Mouse (Mus musculus) forebrain, embryonic 11.5 days (tissue): ENCODE measurements around the gene Gm28047. TPM values are rescaled to one million over a fixed set of nuclear protein-coding genes. Genes with fewer than 3 reads are reported as not detected.
A peak's percentile ranks its signal among the peaks of the same experiment; 100 is the strongest.
"Not testable (repeated sequence)": the region's sequence is repeated elsewhere in the genome, so short reads cannot be mapped to it uniquely, and the experiment has no call there.

ENCODE experiments used
- ATAC-seq: fragments of 200-750 bp; cut with Nextera tagmentation; replicated peaks from 2 replicates; pipeline ENCODE4 v1.8.0; 2017; ENCODE audit warnings: moderate TSS enrichment; ENCODE audit not compliant: low FRiP score
- DNase-seq: peaks from one replicate; pipeline ENCODE4 v3.0.0-alpha.2; 2017; ENCODE audit warnings: low spot score
- H3K27ac ChIP-seq: fragments of 300-500 bp; sonication (generic); 2 replicates; pipeline ENCODE4 v1.5.1; 2014; ENCODE audit warnings: low read depth, low read length
- H3K27me3 ChIP-seq: fragments of 300-500 bp; sonication (generic); 2 replicates; pipeline ENCODE4 v1.6.1; 2014; ENCODE audit warnings: mild to moderate bottlenecking, low read length, mixed read lengths; ENCODE audit not compliant: control insufficient read depth, insufficient read depth
- H3K36me3 ChIP-seq: fragments of 300-500 bp; sonication (generic); 2 replicates; pipeline ENCODE4 v1.6.1; 2014; ENCODE audit warnings: mild to moderate bottlenecking, low read length, moderate library complexity, mixed read lengths; ENCODE audit not compliant: control insufficient read depth, insufficient read depth
- H3K4me1 ChIP-seq: fragments of 300-500 bp; sonication (generic); replicated peaks from 2 replicates; pipeline ENCODE4 v1.6.1; 2014; ENCODE audit warnings: low read length, mixed read lengths; ENCODE audit not compliant: control insufficient read depth, insufficient read depth
- H3K4me2 ChIP-seq: fragments of 300-500 bp; sonication (generic); 2 replicates; pipeline ENCODE4 v1.6.1; 2014; ENCODE audit warnings: low read depth, mild to moderate bottlenecking, low read length, moderate library complexity, mixed read lengths; ENCODE audit not compliant: severe bottlenecking
- H3K4me3 ChIP-seq: fragments of 300-500 bp; sonication (generic); 2 replicates; pipeline ENCODE4 v1.5.1; 2014; ENCODE audit warnings: low read depth, low read length
- H3K9ac ChIP-seq: fragments of 300-500 bp; sonication (generic); 2 replicates; pipeline ENCODE4 v1.6.1; 2014; ENCODE audit warnings: low read length
- H3K9me3 ChIP-seq: fragments of 300-500 bp; sonication (generic); 2 replicates; pipeline ENCODE4 v1.6.1; 2016; ENCODE audit warnings: low read length, mixed read lengths; ENCODE audit not compliant: control insufficient read depth
- WGBS: fragments of 180-500 bp; shearing (Covaris S2); extraction: QIAGEN DNeasy Blood & Tissue Kit; methylation state at CpG from one replicate; pipeline ENCODE4 v1.1.7; 2014; 5-methylcytosine and 5-hydroxymethylcytosine counted together
- polyA plus RNA-seq: library from polyadenylated mRNA; unstranded; fragments of >200 nt; fragmentation: Nextera tagmentation; extraction: Ambion mirVana; gene quantifications from 2 replicates; pipeline ENCODE4 v1.2.1, GENCODE M21; 2014

The Gm28047 gene
- polyA plus RNA-seq, 1 experiment from 2014 or later, result 0.37 TPM

GRCm38 (mm10) chr15:102665494-102665893 lies 40.6 kb upstream of the Gm28047 start:
- ATAC-seq, result no peak
- H3K4me2 ChIP-seq, result no peak overlapping the region
- H3K4me1 ChIP-seq, result peaks cover 6% of the 10 kb centered on the region; the same call in 1 of the 2 replicates
- no peak overlapping the region for H3K4me3 ChIP-seq
- H3K9me3 ChIP-seq, result no peaks in the 10 kb centered on the region
- H3K9ac ChIP-seq, result no peak overlapping the region
- peaks cover 11% of the 10 kb centered on the region for H3K36me3 ChIP-seq
- WGBS, result 57% methylated on average over 4 of the region's 4 CpGs
- peak; percentile 71 for DNase-seq
- H3K27ac ChIP-seq, result no peak overlapping the region
- no peaks in the 10 kb centered on the region for H3K27me3 ChIP-seq

GRCm38 (mm10) chr15:102663825-102664224 lies 39.0 kb upstream of the Gm28047 start:
- H3K27me3 ChIP-seq, result no peaks in the 10 kb centered on the region
- 92% methylated on average over 8 of the region's 8 CpGs for WGBS
- H3K4me3 ChIP-seq, result no peak overlapping the region
- no peaks in the 10 kb centered on the region for H3K9me3 ChIP-seq
- ATAC-seq (no peak), DNase-seq (no peak)
- H3K4me2 ChIP-seq, result no peak overlapping the region
- H3K27ac ChIP-seq, result no peak overlapping the region
- H3K9ac ChIP-seq, result no peak overlapping the region
- H3K4me1 ChIP-seq, result no peaks in the 10 kb centered on the region
- peaks cover 11% of the 10 kb centered on the region for H3K36me3 ChIP-seq

GRCm38 (mm10) chr15:102662601-102663000 lies 37.7 kb upstream of the Gm28047 start:
- WGBS, result no CpG with 5 or more reads among the region's 2 CpGs
- H3K4me2 ChIP-seq, H3K9me3 ChIP-seq, ATAC-seq, H3K4me3 ChIP-seq, H3K27ac ChIP-seq, DNase-seq, H3K4me1 ChIP-seq, H3K27me3 ChIP-seq, H3K9ac ChIP-seq: not testable (repeated sequence)
- H3K36me3 ChIP-seq, result peaks cover 11% of the 10 kb centered on the region

- Histone ChIP-seq H3K9me3 (no peaks in the 10 kb centered on the region), H3K4me3 (no peak overlapping the region), H3K9ac (no peak overlapping the region), H3K36me3 (peaks cover 4% of the 10 kb centered on the region; the same call in 1 of the 2 replicates), H3K27me3 (no peaks in the 10 kb centered on the region), H3K27ac (no peak overlapping the region), H3K4me2 (no peak overlapping the region), H3K4me1 (no peaks in the 10 kb centered on the region)
- no peak for DNase-seq
- WGBS, result 84% methylated on average over 3 of the region's 3 CpGs
- ATAC-seq, result no peak
Observed at GRCm38 (mm10) chr15:102657926-102658381, 33.1 kb upstream of the Gm28047 start.

- no peaks in the 10 kb centered on the region for H3K4me1 ChIP-seq
- H3K27me3 ChIP-seq, result no peaks in the 10 kb centered on the region
- no peak overlapping the region for H3K4me3 ChIP-seq
- DNase-seq, result no peak
- no peak for ATAC-seq
- H3K27ac ChIP-seq, result no peak overlapping the region
- H3K4me2 ChIP-seq, result no peak overlapping the region
- WGBS, result 32% methylated on average over 4 of the region's 4 CpGs
- H3K9me3 ChIP-seq, result no peaks in the 10 kb centered on the region
- H3K9ac ChIP-seq, result no peak overlapping the region
- H3K36me3 ChIP-seq, result no peaks in the 10 kb centered on the region; the same call in 1 of the 2 replicates
Observed at GRCm38 (mm10) chr15:102656658-102657057, 31.8 kb upstream of the Gm28047 start.

GRCm38 (mm10) chr15:102651928-102652660 lies 27.2 kb upstream of the Gm28047 start:
- not testable (repeated sequence) for H3K9ac ChIP-seq, H3K4me3 ChIP-seq, H3K4me1 ChIP-seq, H3K27me3 ChIP-seq, H3K36me3 ChIP-seq, H3K9me3 ChIP-seq, ATAC-seq, H3K4me2 ChIP-seq, H3K27ac ChIP-seq, DNase-seq
- WGBS, result 91% methylated on average over 8 of the region's 9 CpGs

- H3K4me2 ChIP-seq, result no peak overlapping the region
Observed at GRCm38 (mm10) chr15:102651107-102651506, 26.2 kb upstream of the Gm28047 start.

GRCm38 (mm10) chr15:102635817-102636216 lies 10.9 kb upstream of the Gm28047 start:
- Histone ChIP-seq H3K36me3 (no peaks in the 10 kb centered on the region), H3K9ac (no peak overlapping the region), H3K4me3 (no peak overlapping the region), H3K4me1 (no peaks in the 10 kb centered on the region), H3K4me2 (no peak overlapping the region), H3K27me3 (no peaks in the 10 kb centered on the region), H3K27ac (no peak overlapping the region), H3K9me3 (no peaks in the 10 kb centered on the region)
- 88% methylated on average over 3 of the region's 3 CpGs for WGBS
- ATAC-seq (no peak), DNase-seq (no peak)

More at GRCm38 (mm10) chr15:102651107-102651506, 26.2 kb upstream of the Gm28047 start:
- no peaks in the 10 kb centered on the region for H3K4me1 ChIP-seq
- no peak for ATAC-seq
- no peak overlapping the region for H3K4me3 ChIP-seq
- DNase-seq, result no peak
- no peaks in the 10 kb centered on the region for H3K27me3 ChIP-seq
- H3K36me3 ChIP-seq, result no peaks in the 10 kb centered on the region
- no peak overlapping the region for H3K9ac ChIP-seq
- no peak overlapping the region for H3K27ac ChIP-seq
- WGBS, result 88% methylated on average over 3 of the region's 3 CpGs
- H3K9me3 ChIP-seq, result no peaks in the 10 kb centered on the region

GRCm38 (mm10) chr15:102634684-102635083 lies 9.8 kb upstream of the Gm28047 start:
- DNase-seq (no peak), ATAC-seq (no peak)
- H3K4me2 ChIP-seq, result no peak overlapping the region
- H3K36me3 ChIP-seq, result no peaks in the 10 kb centered on the region
- H3K27ac ChIP-seq, result no peak overlapping the region
- no peaks in the 10 kb centered on the region for H3K27me3 ChIP-seq
- H3K9ac ChIP-seq, result no peak overlapping the region
- WGBS, result 93% methylated on average over 8 of the region's 8 CpGs
- no peaks in the 10 kb centered on the region for H3K4me1 ChIP-seq
- no peak overlapping the region for H3K4me3 ChIP-seq
- no peaks in the 10 kb centered on the region for H3K9me3 ChIP-seq
